Mouse (Mus musculus) thymus, postnatal 14 days (tissue): ENCODE results near the gene Tuft1.

ENCODE experiments used
- DNase-seq: peaks from one replicate; pipeline ENCODE4 v3.0.0; 2021

Tuft1 gene

GRCm38 (mm10) chr3:94591066-94591465 lies 67.6 kb downstream of the Tuft1 start:
- DNase-seq, result no peak

- no peak for DNase-seq
These were observed 70.7 kb downstream of the Tuft1 start for GRCm38 (mm10) chr3:94587962-94588361.

- DNase-seq, result no peak
These were observed 75.7 kb downstream of the Tuft1 start for GRCm38 (mm10) chr3:94582944-94583343.

GRCm38 (mm10) chr3:94582456-94582891 lies 76.2 kb downstream of the Tuft1 start, which contains the start of gene Snx27:
Gene Snx27, minus strand, starts transcription at chr3:94582716.
- DNase-seq, result peak; percentile 94

GRCm38 (mm10) chr3:94581793-94582455 lies 76.7 kb downstream of the Tuft1 start:
- no peak for DNase-seq

- peak; percentile 30 for DNase-seq
These were observed 77.4 kb downstream of the Tuft1 start for GRCm38 (mm10) chr3:94581138-94581780.

GRCm38 (mm10) chr3:94574506-94574905 lies 84.2 kb downstream of the Tuft1 start:
- DNase-seq, result no peak

- no peak for DNase-seq
These were observed 91.4 kb downstream of the Tuft1 start for GRCm38 (mm10) chr3:94567242-94567641.

- no peak for DNase-seq
These were observed 93.1 kb downstream of the Tuft1 start for GRCm38 (mm10) chr3:94565557-94565956.

GRCm38 (mm10) chr3:94565127-94565526 lies 93.5 kb downstream of the Tuft1 start:
- DNase-seq, result no peak

- DNase-seq, result no peak
These were observed 94.2 kb downstream of the Tuft1 start for GRCm38 (mm10) chr3:94564356-94565010.

- no peak for DNase-seq
These were observed 95.5 kb downstream of the Tuft1 start for GRCm38 (mm10) chr3:94563163-94563562.
